18 mouse cellular contexts compared by ENCODE assay signal in genomic region chr7:24259306-24259999, GRCm38 (mm10). TPM values are rescaled to one million over a fixed set of nuclear protein-coding genes. Genes with fewer than 3 reads are reported as not detected.
A peak's percentile ranks its signal among the peaks of the same experiment; 100 is the strongest.
DNase-seq lines count a peak whose midpoint lies in the region.
"Had no signal": no experiment of that assay in that cellular context is flagged by ENCODE, and none has a peak within 500 bp of the region (broad histone marks: within the 10 kb centered on the region; RNA-seq: fewer than 3 reads in every experiment).

No protein-coding gene starts in this region.

- intact Hi-C loops in heart, postnatal 25 days (cut with DNase I): loop anchor here (5.0 kb wide), 1 partner anchor 52 kb away; no protein-coding TSS in a partner anchor

- peak; percentile 81 for DNase-seq in heart, adult 11 months
- no peak for DNase-seq in heart, postnatal 25 days (ENCODE audit: low spot score)
- peak; percentile 10 for DNase-seq in lung, postnatal 36 days
- no peak for DNase-seq in lung, postnatal 10 days
- peak; percentile 19 for DNase-seq in brain, adult 2 months (ENCODE audit: low read depth, low spot score)
- DNase-seq in testis, postnatal 10 days (ENCODE audit: low spot score): peak; percentile 69
- DNase-seq in gastrocnemius, postnatal 4 days (ENCODE audit: low spot score in 2 of 2): no peak
- no peak for DNase-seq in adrenal gland, adult (ENCODE audit: inconsistent age in 2 of 2, low spot score in 1 of 2)
- DNase-seq: adrenal gland, adult 2 months; adrenal gland, postnatal 10 days; adrenal gland, postnatal 25 days; B cell, adult 2 months; cerebellum, adult 11-12 months; cerebellum, adult 2 months; cerebellum, adult 9-10 months; cerebellum, postnatal 10 days; cerebellum, postnatal 25 days had no signal

RNA-seq across cellular contexts. Expression of gene Zfp108, which starts 4.9 kb away (rescaled TPM):
- total RNA-seq in heart, postnatal 25 days (2021): 1 to 10 TPM; 1.7 to 1.8 TPM
- total RNA-seq in gastrocnemius, postnatal 4 days (2021): 1 to 10 TPM; 2.1 to 2.2 TPM
- total RNA-seq: CH12.LX had no signal

RNA-seq across cellular contexts. Expression of gene Zfp93, which starts 10.8 kb away (rescaled TPM):
- total RNA-seq in heart, postnatal 25 days (2021): 1 to 10 TPM; 3.2 to 3.7 TPM
- 1 to 10 TPM; 3.9 to 5.5 TPM for total RNA-seq in gastrocnemius, postnatal 4 days (2021)

RNA-seq across cellular contexts. Expression of gene Zfp109, which starts 22.1 kb away (rescaled TPM):
- 1 to 10 TPM; 1.7 to 2.1 TPM for total RNA-seq in heart, postnatal 25 days (2021)
- 1 to 10 TPM; 2.1 to 2.2 TPM for total RNA-seq in gastrocnemius, postnatal 4 days (2021)
- total RNA-seq: CH12.LX had no signal

RNA-seq across cellular contexts. Expression of gene Zfp61, which starts 41.6 kb away (rescaled TPM):
- total RNA-seq in heart, postnatal 25 days (2021): 1 to 10 TPM; 3.1 to 4.5 TPM
- 1 to 10 TPM; 8.7 to 8.9 TPM for total RNA-seq in gastrocnemius, postnatal 4 days (2021)

RNA-seq across cellular contexts. Expression of gene Zfp111, which starts 48.2 kb away (rescaled TPM):
- 1 to 10 TPM; 3.6 to 4.0 TPM for total RNA-seq in heart, postnatal 25 days (2021)
- total RNA-seq in gastrocnemius, postnatal 4 days (2021): 10 to 100 TPM in 1 of 2 experiments, 1 to 10 TPM in 1; 9.2 to 10.1 TPM
- total RNA-seq: CH12.LX had no signal

Comparison
In these comparisons a context has a peak if more than half of its experiments do, and no peak if none do; other contexts are left out.
1. DNase-seq: peak in heart, adult 11 months (single experiment), lung, postnatal 36 days (single experiment), brain, adult 2 months (single experiment) and testis, postnatal 10 days (single experiment); none in heart, postnatal 25 days (single experiment), lung, postnatal 10 days (single experiment), gastrocnemius, postnatal 4 days (0 of 2) and adrenal gland, adult (0 of 2).